Mouse (Mus musculus) embryonic fibroblast, embryonic 13.5 days (primary cell): Measurements from ENCODE around the gene Pskh1.

Experiments used
- CTCF ChIP-seq: IDR thresholded peaks from 2 replicates; pipeline ENCODE4 v1.5.1; 2011; ENCODE audit warnings: mild to moderate bottlenecking, control low read depth, low read length, moderate library complexity, borderline replicate concordance; ENCODE audit not compliant: insufficient read depth
- POLR2A ChIP-seq: IDR thresholded peaks from 2 replicates; pipeline ENCODE4 v1.6.1; 2011; ENCODE audit warnings: low read depth, mild to moderate bottlenecking, control low read depth, low read length, moderate library complexity

GRCm38 (mm10) chr8:105942542-105942941, 42.3 kb downstream of the Pskh1 start:
- TF ChIP-seq POLR2A (no peak), CTCF (no peak)
